Mouse (Mus musculus) erythroblast, embryonic 14.5 days (primary cell): ENCODE results near the gene Ubqln4.

Source experiments
- GATA1 ChIP-seq: IDR thresholded peaks from 2 replicates; pipeline ENCODE4 v1.6.1; 2012; ENCODE audit warnings: low read length, inconsistent platforms, mixed read lengths
- TAL1 ChIP-seq: IDR thresholded peaks from 3 replicates; pipeline ENCODE4 v1.6.1; 2012; ENCODE audit warnings: low read length, inconsistent platforms, mixed read lengths

DNA sequence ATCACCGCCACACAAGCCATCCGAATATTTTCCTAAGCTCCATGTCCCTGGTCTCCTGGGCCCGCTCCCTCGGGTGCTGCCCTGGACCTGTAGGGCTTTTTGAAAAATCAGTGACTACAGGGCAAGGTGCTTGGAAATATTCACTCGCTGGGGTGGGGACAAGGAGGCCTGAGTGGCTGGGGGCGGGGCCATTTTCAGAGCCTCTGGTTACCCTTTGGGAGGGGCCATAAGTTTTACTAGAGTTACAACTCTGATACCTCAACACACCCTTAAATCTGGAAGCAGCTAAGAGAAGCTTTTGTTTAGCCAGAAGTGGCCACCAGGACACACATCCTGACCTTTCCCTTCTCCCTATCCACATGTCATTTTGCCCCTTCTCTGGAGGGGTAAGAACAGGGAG, 16.4 kb upstream of the Ubqln4 start:
- TF ChIP-seq TAL1: no peak
- no peak for TF ChIP-seq GATA1
